Mouse (Mus musculus): ENCODE results near the gene Mafg. TPM values are rescaled to one million over a fixed set of nuclear protein-coding genes. Genes with fewer than 3 reads are reported as not detected.
"Not testable (repeated sequence)": the region's sequence is repeated elsewhere in the genome, so short reads cannot be mapped to it uniquely, and the experiment has no call there.

Mafg gene
- 35.4 and 37.8 TPM in 2 replicates for polyA plus RNA-seq (2014; fragmentation: Nextera tagmentation; extraction: Ambion mirVana)

DNA sequence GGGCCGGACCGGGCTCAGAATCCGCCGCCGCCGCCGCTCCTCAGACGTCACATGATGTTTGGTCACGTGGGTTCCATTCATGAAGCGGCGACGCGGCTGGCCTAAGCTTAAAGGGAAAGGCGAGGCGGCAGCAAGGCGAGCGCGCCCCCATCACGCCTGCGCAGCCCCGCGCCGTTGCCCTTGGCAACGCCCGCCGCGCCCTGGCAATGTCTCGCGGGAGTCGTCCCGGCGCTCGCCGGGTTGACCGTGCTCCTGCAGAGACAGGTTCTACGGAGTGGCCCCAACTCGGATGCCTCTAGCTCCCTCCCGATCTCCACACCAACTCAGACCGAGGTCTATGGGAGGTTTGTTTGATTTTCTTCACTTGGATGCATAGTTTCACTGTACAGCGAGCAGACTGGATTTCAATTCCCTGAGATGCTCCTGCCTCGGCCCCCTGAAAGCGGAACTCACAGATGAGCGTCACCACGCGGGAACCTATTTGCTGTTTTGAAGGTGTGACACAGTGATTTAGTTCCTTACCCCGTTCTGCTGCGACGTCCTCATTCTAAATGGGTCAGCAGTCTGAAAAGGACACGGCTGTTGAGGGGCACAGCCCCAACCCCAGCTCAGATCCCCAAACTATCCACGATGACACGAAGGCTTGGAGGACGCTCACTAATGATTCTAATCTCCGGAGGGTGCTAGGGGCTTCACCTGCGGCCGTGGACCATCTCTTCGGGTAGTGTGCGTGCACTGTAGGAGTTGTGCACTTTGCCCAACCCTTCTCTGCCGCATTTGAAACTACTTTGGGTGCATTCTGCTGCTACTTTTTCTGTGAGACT is at the start of gene Mafg:
Gene Mafg, minus strand, starts transcription at position 81 of the 824 bp plus-strand sequence.
- H3K27me3 ChIP-seq (ENCODE audit: control insufficient read depth, insufficient read depth, low read length), result no peaks in the 10 kb centered on the region
- H3K27ac ChIP-seq, result peak within 1 kb of the TSS; percentile 89
- peaks cover 33% of the 10 kb centered on the region for H3K4me1 ChIP-seq (replicated peaks; ENCODE audit: control insufficient read depth, insufficient read depth, low read length)
- WGBS, result 12% methylated on average over 56 of the region's 58 CpGs
- peak within 1 kb of the TSS; percentile 89 for H3K4me3 ChIP-seq (replicated peaks; ENCODE audit: low read length)
- H3K9me3 ChIP-seq (ENCODE audit: control insufficient read depth, low read length), result no peaks in the 10 kb centered on the region
- peaks cover 9% of the 10 kb centered on the region for H3K36me3 ChIP-seq (replicated peaks; ENCODE audit: control insufficient read depth, insufficient read depth)
- DNase-seq (ENCODE audit: low spot score), result peak; percentile 96
- H3K9ac ChIP-seq, result peak within 1 kb of the TSS; percentile 90
- peak; percentile 92 for ATAC-seq (ENCODE audit: low FRiP score)
- peak within 1 kb of the TSS; percentile 94 for H3K4me2 ChIP-seq (replicated peaks)

DNA sequence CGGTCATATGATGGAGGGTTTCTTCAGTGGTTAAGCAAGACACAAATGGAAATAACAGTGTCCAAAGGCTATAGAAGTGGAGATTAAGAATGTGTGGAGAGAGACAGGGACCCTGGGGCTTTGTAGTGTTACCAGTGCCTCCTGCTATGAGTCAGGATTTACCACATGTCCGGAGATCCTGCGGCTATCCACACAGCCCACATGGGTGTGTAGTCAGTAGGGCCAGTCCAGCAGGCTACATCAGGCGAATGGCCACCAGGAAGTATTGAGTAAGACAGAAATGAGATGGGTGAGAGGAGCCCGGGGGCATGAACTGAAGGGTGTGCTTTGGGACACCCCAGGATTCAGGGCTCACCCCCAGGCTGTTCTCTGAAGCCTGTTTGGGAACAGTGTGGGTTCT is 49.3 kb upstream of the Mafg start:
- DNase-seq (ENCODE audit: low spot score), result no peak
- H3K9me3 ChIP-seq (ENCODE audit: control insufficient read depth, low read length), result no peaks in the 10 kb centered on the region
- no peak overlapping the region for H3K4me3 ChIP-seq (replicated peaks; ENCODE audit: low read length)
- no peak overlapping the region for H3K4me2 ChIP-seq (replicated peaks)
- H3K36me3 ChIP-seq (replicated peaks; ENCODE audit: control insufficient read depth, insufficient read depth), result peaks cover 71% of the 10 kb centered on the region
- H3K4me1 ChIP-seq (replicated peaks; ENCODE audit: control insufficient read depth, insufficient read depth, low read length), result no peaks in the 10 kb centered on the region
- no peak overlapping the region for H3K27ac ChIP-seq
- no peak for ATAC-seq (ENCODE audit: low FRiP score)
- no peaks in the 10 kb centered on the region for H3K27me3 ChIP-seq (ENCODE audit: control insufficient read depth, insufficient read depth, low read length)
- H3K9ac ChIP-seq, result no peak overlapping the region
- WGBS, result 96% methylated on average over 5 of the region's 5 CpGs

DNA sequence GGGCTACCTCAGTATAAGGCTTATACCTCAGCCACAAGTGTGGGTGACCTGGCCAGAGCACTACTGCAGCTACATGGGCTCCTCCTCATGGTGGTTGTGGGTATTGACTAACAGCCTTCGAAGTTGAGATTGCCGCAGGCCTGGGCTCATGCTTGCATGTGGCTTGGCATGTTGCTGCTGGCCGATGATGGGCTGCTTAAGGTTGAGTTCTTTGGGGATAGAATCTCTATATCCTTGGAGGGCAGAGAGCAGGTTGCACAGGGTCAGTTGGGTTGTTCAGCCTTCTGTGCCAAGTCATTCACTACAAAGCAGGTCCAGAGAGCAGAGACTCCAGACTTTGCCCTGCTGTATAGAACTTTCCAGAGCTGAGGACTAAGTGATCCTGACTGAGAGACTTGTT is 46.5 kb upstream of the Mafg start:
- Histone ChIP-seq H3K27me3 (ENCODE audit: control insufficient read depth, insufficient read depth, low read length) (no peaks in the 10 kb centered on the region), H3K36me3 (replicated peaks; ENCODE audit: control insufficient read depth, insufficient read depth) (peaks cover 63% of the 10 kb centered on the region), H3K9me3 (ENCODE audit: control insufficient read depth, low read length) (no peaks in the 10 kb centered on the region), H3K4me2 (replicated peaks) (no peak overlapping the region), H3K27ac (no peak overlapping the region), H3K4me1 (replicated peaks; ENCODE audit: control insufficient read depth, insufficient read depth, low read length) (no peaks in the 10 kb centered on the region), H3K9ac (no peak overlapping the region), H3K4me3 (replicated peaks; ENCODE audit: low read length) (no peak overlapping the region)
- ATAC-seq (ENCODE audit: low FRiP score) (no peak), DNase-seq (ENCODE audit: low spot score) (no peak)
- WGBS, result 75% methylated on average over 3 of the region's 3 CpGs

DNA sequence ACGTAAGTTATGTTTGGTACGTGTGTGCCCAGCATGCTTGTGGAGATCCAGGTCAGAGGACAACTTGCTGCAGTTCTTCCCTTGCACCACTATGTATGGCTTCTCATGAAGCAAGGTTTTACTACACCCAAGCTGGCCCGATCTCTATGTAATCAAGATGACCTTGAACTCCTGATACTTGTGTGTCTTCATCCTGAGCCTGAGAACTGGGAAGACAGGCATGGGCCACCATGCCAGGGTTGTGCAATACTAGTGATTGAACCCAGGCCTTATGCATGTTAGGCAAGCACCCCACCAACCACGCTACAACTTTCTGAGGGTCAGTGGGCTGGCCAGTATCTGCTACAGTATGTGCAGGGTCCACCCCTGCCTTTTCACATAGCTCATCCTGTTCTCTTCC is 43.6 kb upstream of the Mafg start:
- H3K9ac ChIP-seq, result no peak overlapping the region
- no peaks in the 10 kb centered on the region for H3K9me3 ChIP-seq (ENCODE audit: control insufficient read depth, low read length)
- DNase-seq (ENCODE audit: low spot score) (no peak), ATAC-seq (ENCODE audit: low FRiP score) (no peak)
- no peak overlapping the region for H3K4me3 ChIP-seq (replicated peaks; ENCODE audit: low read length)
- H3K27me3 ChIP-seq (ENCODE audit: control insufficient read depth, insufficient read depth, low read length), result no peaks in the 10 kb centered on the region
- WGBS, result 97% methylated on average over 4 of the region's 4 CpGs
- no peak overlapping the region for H3K27ac ChIP-seq
- peaks cover 12% of the 10 kb centered on the region for H3K4me1 ChIP-seq (replicated peaks; ENCODE audit: control insufficient read depth, insufficient read depth, low read length)
- H3K4me2 ChIP-seq (replicated peaks), result no peak overlapping the region
- H3K36me3 ChIP-seq (replicated peaks; ENCODE audit: control insufficient read depth, insufficient read depth), result peaks cover 42% of the 10 kb centered on the region

DNA sequence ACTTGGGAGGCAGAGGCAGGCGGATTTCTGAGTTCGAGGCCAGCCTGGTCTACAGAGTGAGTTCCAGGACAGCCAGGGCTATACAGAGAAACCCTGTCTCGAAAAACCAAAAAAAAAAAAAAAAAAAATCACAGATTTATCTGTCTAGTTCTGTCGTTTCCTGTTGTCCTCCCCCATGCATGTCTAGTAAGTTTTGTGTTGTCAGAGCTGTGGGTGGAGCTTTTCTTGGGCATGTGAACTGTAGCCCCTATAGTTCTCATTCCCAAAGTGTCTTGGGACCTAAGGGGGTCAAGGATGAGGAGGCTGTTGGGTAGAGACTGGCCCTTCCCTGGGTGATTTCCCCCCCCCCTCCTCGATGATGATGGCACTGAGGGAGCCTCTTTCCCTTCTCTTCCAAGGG is 42.5 kb upstream of the Mafg start:
- not testable (repeated sequence) for H3K4me2 ChIP-seq (replicated peaks); H3K27ac ChIP-seq; H3K9me3 ChIP-seq (ENCODE audit: control insufficient read depth, low read length); ATAC-seq (ENCODE audit: low FRiP score); H3K4me3 ChIP-seq (replicated peaks; ENCODE audit: low read length); DNase-seq (ENCODE audit: low spot score); H3K9ac ChIP-seq; H3K27me3 ChIP-seq (ENCODE audit: control insufficient read depth, insufficient read depth, low read length)
- Histone ChIP-seq H3K4me1 (replicated peaks; ENCODE audit: control insufficient read depth, insufficient read depth, low read length) (peaks cover 12% of the 10 kb centered on the region), H3K36me3 (replicated peaks; ENCODE audit: control insufficient read depth, insufficient read depth) (peaks cover 35% of the 10 kb centered on the region)
- 91% methylated on average over 3 of the region's 5 CpGs for WGBS

DNA sequence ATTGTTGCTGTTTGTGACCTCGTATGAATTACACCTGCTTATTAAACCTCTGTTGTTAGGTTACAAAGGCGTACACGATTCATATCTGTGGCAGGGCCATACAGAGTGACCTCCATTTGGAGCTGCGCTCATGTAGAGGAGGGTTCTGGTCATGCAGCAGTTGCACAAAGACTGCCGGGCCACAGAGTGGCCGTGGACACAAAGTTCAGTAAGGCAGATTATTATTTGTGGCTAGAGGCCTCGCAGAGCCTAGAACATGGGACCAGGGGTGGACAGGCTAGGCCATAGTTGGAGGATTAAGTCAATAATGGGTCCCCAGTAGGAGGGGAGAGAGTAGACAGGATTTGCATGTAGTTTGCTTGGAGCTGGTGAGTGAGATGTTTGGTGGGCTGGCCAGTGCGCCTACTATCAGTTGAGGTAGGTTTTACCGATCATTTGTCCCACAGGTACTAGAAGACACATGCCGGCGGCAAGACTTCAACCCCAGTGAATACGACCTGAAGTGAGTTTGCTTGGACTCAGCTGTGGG is 40.3 kb upstream of the Mafg start:
- no peak for DNase-seq (ENCODE audit: low spot score)

DNA sequence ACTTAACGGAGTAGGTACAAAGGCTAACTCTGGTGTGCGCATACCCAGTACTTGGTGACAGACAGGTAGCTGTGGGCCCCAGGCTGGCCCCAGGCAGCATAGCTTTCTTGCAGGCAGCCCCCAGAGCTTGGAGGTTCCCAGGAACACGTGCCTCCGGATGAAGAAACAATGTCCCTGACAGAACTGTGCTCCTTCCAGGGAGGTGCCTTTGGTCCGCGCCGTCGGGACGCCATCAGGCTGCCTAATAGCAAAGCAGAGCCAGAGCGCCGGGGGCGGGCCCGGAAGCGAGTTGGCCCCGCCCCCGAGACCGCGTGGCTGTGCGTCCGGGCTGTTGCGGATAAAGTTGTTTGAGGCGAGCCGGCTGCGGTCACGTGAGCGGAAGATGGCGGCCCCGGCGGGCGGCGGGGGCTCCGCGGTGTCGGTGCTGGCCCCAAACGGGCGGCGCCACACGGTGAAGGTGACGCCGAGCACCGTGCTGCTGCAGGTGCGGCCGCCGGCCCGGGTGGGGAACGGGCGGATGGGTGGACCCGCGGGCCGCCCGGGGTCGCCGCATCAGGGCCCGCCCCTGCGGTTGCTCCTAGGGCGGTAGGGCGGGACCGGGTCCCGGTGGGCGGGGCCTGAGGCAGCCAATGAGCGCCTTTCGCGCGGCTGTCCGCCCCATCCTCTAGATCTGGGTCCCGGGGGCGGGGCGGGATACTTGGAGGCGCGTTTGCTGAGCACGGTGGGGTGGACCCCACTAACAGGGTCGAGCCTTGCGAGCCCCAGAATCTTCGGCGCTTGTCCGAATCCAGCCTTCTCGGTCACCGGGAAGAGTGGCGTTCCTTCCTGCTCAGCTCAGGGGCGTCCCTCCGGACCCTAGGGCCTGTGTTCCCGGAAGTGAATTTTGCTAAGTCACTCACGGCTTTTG is 39.5 kb upstream of the Mafg start, which contains the start of gene Aspscr1:
Gene Aspscr1, plus strand, starts transcription at position 287 of the 907 bp plus-strand sequence.
- Histone ChIP-seq H3K27ac (peak within 1 kb of the TSS; percentile 90), H3K9ac (peak within 1 kb of the TSS; percentile 74), H3K4me1 (replicated peaks; ENCODE audit: control insufficient read depth, insufficient read depth, low read length) (peaks cover 12% of the 10 kb centered on the region), H3K36me3 (replicated peaks; ENCODE audit: control insufficient read depth, insufficient read depth) (peaks cover 6% of the 10 kb centered on the region), H3K4me3 (replicated peaks; ENCODE audit: low read length) (peak within 1 kb of the TSS; percentile 64), H3K4me2 (replicated peaks) (peak within 1 kb of the TSS; percentile 76), H3K27me3 (ENCODE audit: control insufficient read depth, insufficient read depth, low read length) (no peaks in the 10 kb centered on the region), H3K9me3 (ENCODE audit: control insufficient read depth, low read length) (no peaks in the 10 kb centered on the region)
- peak; percentile 96 for DNase-seq (ENCODE audit: low spot score)
- 1% methylated on average over 77 of the region's 83 CpGs for WGBS
- ATAC-seq (ENCODE audit: low FRiP score), result peak; percentile 98

More for the DNA sequence above, 40.3 kb upstream of the Mafg start:
- ATAC-seq (ENCODE audit: low FRiP score), result peak; percentile 3; the same call in 1 of the 2 replicates
- H3K27ac ChIP-seq, result peak overlapping the region; percentile 90
- H3K9me3 ChIP-seq (ENCODE audit: control insufficient read depth, low read length), result no peaks in the 10 kb centered on the region
- H3K9ac ChIP-seq, result peak overlapping the region; percentile 74
- peak overlapping the region; percentile 64 for H3K4me3 ChIP-seq (replicated peaks; ENCODE audit: low read length)
- no peaks in the 10 kb centered on the region for H3K27me3 ChIP-seq (ENCODE audit: control insufficient read depth, insufficient read depth, low read length)
- WGBS, result 36% methylated on average over 12 of the region's 12 CpGs
- H3K4me1 ChIP-seq (replicated peaks; ENCODE audit: control insufficient read depth, insufficient read depth, low read length), result peaks cover 12% of the 10 kb centered on the region
- H3K4me2 ChIP-seq (replicated peaks), result peak overlapping the region; percentile 76
- H3K36me3 ChIP-seq (replicated peaks; ENCODE audit: control insufficient read depth, insufficient read depth), result peaks cover 13% of the 10 kb centered on the region

DNA sequence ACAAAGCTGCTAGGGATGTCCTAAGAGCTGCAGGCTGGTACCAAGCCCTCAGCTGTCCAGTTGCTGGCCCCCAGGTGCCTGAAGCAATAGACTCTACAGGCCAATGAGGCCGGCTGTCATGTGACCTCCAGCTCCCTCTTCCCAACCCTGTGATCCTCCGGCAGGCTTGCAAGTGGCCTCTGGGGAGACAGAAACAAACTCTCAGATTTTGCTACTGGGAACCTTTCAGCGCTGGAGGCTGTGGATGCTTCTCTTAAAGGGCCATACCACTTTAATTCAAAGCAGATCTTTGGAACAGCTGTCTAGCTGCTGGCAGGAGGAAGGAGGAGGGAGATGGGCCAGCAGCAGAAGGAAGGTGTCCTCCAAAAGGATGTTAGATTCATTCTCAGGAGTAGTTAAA is 33.2 kb upstream of the Mafg start:
- H3K27me3 ChIP-seq (ENCODE audit: control insufficient read depth, insufficient read depth, low read length), result peaks cover 24% of the 10 kb centered on the region
- 9% methylated on average over 3 of the region's 3 CpGs for WGBS
- ATAC-seq (ENCODE audit: low FRiP score) (no peak), DNase-seq (ENCODE audit: low spot score) (no peak)
- no peaks in the 10 kb centered on the region for H3K9me3 ChIP-seq (ENCODE audit: control insufficient read depth, low read length)
- no peak overlapping the region for H3K4me3 ChIP-seq (replicated peaks; ENCODE audit: low read length)
- H3K9ac ChIP-seq, result no peak overlapping the region
- no peak overlapping the region for H3K27ac ChIP-seq
- H3K4me2 ChIP-seq (replicated peaks), result no peak overlapping the region
- no peaks in the 10 kb centered on the region for H3K36me3 ChIP-seq (replicated peaks; ENCODE audit: control insufficient read depth, insufficient read depth)
- H3K4me1 ChIP-seq (replicated peaks; ENCODE audit: control insufficient read depth, insufficient read depth, low read length), result no peaks in the 10 kb centered on the region

DNA sequence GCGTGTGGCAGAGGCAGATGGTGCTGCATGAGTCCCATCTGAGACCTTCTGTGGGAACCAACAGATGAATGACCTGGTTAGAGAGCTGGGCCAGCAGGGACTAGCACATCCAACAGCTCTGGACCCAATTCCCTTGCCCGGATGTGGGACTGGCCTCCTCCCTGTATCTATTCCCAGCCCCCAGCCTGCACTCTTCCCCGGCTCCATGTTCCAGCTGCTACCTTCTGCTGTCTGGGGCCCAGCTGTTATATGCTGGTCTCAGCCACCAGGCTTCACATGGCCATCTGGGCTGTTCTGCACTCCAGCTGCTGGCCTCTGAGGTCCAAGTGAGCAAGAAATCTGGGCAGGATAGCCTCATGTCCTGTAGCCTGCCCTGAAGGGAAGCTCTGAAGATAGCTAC is 32.0 kb upstream of the Mafg start:
- 76% methylated on average over 3 of the region's 3 CpGs for WGBS
- Histone ChIP-seq H3K4me1 (replicated peaks; ENCODE audit: control insufficient read depth, insufficient read depth, low read length) (peaks cover 8% of the 10 kb centered on the region), H3K27ac (no peak overlapping the region), H3K9ac (no peak overlapping the region), H3K36me3 (replicated peaks; ENCODE audit: control insufficient read depth, insufficient read depth) (no peaks in the 10 kb centered on the region), H3K27me3 (ENCODE audit: control insufficient read depth, insufficient read depth, low read length) (peaks cover 36% of the 10 kb centered on the region), H3K9me3 (ENCODE audit: control insufficient read depth, low read length) (no peaks in the 10 kb centered on the region), H3K4me2 (replicated peaks) (no peak overlapping the region), H3K4me3 (replicated peaks; ENCODE audit: low read length) (no peak overlapping the region)
- no peak for DNase-seq (ENCODE audit: low spot score)
- ATAC-seq (ENCODE audit: low FRiP score), result no peak

Data from hindbrain, embryonic 14.5 days (tissue).